Mouse (Mus musculus) adrenal gland (tissue): ENCODE data around the gene Lrmda.

ENCODE experiments used
- intact Hi-C: fragments of 180-260 bp; cut with DNase I; formaldehyde crosslinking; loops from one replicate; pipeline ENCODE4 v1.15.1; 2025

Gene Lrmda

DNA sequence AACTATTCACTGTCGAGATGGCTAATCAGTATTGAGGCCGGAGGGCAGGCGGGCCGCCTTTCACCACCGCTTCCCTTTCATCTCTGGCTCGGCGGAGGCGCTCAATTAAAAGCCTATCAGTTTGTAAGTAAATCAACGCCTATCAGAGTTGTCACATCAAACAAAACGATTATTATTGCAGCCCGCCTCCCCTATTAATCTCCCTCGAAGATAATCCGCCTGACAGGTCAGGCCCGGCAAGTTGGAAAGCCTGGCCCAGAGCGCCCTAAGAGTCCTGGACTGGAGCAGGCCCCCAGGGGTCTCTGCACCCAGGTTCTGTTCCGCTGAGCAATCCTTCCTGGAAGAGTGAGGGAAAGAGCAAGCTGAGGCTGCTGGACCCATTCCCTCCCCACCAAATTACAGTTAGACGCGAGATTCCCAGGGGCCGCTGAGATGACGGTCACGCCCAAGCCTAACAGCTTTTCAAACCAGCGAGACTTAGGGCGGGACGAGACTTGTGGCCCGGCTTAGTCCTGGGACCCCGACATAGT lies 28.2 kb upstream of the Lrmda start:
- intact Hi-C loops, result loop anchor here (5.0 kb wide), 2 partner anchors 456 to 816 kb away; no protein-coding TSS in a partner anchor

DNA sequence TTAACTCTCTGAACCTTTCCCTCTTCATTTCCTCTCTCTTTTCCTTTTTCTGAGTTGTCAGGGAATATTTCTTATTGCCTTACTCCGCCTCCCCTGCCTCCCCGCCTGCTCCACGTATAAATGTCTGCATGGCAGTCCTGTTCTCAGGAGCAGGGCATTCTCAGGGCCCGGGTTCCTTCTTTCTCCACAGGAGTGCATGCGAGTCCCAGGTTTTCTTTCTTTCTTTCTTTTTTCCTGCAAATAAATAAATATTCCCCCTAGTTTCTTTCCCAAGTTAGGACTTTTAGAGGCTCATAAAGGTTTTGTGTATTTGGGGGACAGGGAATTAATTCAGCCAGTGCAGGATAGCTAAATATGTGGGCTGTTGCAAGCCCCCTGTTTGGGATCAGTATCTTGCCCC lies 27.7 kb upstream of the Lrmda start:
- intact Hi-C loops, result loop anchor here (5.0 kb wide), 2 partner anchors 455 to 815 kb away; no protein-coding TSS in a partner anchor

DNA sequence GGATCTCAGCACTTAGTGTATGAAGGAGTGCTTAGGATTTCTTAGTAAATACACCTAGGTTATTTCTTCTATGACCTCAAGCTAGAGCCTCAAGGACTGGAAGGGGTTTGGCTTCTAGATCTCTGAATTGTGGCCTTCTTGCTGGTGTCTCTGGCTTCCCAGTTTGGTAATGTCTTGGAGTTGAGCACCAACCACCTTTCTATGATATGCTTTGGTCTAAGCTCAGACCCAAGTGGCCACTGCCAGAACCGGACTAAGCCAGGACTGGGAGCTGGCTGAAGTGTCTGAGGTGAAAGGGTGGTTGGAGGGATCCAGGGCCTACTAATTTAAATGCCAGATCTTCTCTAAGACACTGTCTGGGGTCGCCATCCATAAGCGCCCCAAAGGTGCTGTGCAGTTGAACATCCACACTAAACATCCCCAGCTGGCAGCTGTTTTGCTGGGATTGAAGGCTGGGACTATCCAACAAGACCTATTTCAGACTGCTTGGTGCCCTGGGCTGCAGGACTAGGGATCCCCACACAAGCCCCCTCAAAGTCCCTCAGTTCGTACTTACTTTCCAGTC lies 27.1 kb upstream of the Lrmda start:
- intact Hi-C loops, result loop anchor here (5.0 kb wide), 2 partner anchors 455 to 815 kb away; no protein-coding TSS in a partner anchor

DNA sequence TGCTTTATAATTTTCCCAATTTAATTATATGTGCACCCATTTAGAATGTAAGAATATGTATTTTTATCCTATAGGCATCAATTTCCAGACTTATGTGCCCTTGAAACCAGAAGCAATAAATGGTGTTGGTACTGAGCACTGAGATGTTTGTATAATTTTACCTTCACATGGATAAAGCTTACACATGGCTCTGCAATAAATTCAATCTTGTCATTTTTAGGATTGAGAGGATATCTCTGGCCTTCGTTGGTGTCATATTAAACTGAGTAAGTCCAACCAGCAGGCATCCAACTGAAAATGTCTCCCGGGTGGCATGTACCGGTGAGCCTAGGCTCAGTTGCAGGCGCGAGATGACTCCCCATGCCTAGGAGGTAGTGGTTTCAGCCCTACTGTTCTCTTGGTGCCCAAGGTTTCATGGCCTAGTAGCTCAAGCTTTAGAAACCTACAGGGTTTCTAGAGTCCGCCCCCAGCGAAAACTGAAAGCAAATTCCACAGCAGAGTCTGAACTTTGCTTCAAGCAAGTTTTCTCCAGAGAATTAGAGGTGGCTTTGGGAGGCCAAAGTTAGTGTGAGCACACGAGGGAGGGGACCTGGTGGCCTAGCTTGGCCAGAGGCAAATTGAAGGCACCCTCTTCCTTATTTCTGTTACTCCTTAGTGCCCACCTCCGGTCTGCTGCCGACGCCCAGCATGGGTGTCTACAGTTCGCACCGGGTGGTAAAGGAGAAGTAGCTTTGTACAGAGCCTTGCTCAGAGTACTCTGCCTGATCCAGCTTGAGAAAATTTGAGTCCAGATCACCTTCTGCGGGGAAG lies 26.1 kb upstream of the Lrmda start:
- intact Hi-C loops, result loop anchor here (5.0 kb wide), 2 partner anchors 454 to 814 kb away; no protein-coding TSS in a partner anchor

DNA sequence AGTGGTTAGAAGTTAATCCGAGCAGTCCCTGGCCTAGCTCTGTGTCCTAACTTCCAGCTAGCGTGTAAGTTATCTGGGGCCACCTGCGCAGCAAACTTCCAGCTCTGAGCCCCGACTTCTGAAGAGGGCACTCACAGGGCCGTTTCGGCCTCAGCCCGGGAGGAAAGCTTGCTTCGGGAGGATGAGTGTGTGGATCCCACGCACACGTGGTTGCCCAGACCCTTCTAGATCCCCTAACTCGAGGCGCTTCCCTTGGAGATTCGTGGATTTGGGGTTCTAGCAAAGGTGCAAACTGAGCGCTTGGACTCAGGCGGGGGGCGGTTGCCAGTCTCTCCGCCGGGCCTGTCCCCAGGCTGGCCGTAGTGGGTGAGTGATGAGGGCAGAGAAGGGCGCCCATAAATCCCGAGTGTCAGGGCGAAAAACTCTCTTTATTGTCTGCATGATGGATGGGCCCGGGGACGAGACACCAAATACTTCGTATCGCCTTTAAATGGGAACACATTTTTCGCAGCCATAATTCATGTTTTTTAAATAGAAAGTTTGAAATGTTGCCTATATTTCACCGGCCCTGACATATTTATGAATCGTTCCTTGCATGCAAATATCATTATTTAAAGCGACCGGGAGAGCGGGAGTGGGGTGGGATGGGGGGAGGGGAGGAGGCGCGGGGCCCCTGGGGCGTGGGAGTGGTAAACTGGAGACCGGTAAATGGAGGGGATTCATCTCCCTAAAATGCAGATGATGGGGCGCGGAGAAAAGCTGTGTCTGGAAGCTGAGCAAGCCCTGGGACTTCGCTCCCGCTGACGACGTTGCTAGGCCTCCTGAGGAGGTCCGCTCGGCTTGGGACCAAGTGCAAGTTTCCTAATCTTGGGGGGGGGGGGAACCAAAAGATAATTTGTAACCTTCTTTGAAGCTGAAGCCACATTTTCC lies 25.2 kb upstream of the Lrmda start:
- intact Hi-C loops, result loop anchor here (5.0 kb wide), 2 partner anchors 453 to 813 kb away; no protein-coding TSS in a partner anchor

DNA sequence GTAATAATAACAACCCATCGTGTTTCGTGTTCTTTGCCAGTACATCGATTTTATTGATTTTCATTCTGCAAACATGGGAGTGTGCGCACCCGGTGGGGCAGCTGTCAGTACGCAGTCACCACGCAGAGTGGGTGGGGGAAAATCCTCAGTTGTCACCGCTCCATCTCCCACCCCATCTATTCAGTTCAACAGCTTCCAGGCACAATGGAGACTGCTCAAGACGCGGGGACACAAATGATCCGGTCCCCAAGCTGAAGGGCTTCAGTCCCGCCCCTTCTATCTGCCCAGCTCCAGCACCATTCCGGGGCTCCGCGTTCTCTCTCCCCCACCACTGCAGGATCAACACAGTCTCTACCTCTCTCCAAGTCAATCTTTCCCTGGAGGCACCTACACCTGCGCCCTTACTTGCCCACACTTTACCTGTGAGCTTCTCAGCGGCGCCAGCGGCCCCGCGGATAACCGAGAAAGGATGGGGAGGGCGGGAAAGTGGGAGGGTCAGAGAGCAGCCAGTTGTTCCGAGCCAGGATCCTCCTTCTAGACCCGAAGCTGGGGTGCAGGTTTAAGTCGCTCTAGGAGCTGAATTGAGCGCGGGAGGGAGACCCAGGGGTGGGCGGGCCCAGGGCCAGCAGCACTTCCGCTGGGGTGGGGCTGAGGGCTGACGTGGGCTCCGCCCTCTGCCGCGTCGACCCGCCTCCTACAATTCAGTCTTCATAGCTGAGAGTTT lies 24.3 kb upstream of the Lrmda start:
- intact Hi-C loops, result no loop called here

DNA sequence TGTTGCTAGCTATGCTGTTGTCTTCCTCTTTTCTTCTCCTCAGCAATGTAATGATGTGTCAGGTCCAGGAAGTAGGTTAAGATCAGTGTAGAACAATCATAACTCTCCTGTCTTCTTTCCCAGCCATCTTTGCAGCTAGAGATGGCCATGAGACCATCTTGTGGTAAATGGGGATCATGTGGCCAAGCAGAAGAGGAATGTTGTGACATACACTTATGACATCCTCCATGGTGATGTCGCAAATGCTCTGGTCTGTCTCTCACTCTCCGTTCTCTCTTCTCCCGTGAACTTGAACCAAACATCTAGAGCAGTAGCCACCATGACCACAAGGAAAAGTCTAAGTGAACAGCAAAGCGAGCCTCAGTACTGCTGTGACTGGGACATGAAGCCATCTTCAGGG lies 19.9 kb upstream of the Lrmda start:
- intact Hi-C loops, result no loop called here

DNA sequence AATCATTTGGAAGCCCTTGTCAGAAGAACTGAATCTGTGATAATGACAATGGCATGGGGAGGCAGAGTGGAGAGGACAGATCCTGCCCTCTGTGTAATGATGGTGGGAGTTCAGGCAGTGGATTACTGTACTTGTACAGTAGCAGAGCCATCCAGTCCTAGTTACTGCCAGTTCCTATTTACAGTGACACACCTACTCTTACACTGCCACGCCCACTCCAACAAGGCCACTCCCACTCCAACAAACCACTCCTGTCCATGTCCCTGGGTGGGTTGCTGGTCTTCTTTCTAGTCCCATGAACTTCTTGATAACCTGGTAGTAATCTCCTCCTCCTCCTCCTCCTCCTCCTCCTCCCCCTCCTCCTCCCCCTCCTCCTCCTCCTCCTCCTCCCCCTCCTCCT lies 16.3 kb upstream of the Lrmda start:
- intact Hi-C loops, result no loop called here

DNA sequence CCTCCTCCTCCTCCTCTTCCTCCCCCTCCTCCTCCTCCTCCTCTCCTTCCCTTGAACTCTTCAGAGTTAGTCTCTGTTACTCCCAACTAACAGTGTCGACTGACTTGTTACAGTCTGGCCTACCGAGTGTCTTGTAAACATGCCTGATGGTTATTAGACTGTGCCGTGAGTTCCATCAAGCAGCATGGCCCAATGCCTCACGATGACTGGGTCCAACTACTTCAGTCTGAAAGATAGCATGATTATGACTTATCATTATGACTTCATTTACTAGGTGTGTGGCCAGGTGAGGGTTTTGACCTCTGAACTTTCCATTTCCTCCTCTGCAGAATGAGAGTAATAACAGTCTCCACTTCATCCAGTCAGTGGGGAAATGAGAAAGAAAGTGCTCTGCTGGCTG lies 15.9 kb upstream of the Lrmda start:
- intact Hi-C loops, result no loop called here

DNA sequence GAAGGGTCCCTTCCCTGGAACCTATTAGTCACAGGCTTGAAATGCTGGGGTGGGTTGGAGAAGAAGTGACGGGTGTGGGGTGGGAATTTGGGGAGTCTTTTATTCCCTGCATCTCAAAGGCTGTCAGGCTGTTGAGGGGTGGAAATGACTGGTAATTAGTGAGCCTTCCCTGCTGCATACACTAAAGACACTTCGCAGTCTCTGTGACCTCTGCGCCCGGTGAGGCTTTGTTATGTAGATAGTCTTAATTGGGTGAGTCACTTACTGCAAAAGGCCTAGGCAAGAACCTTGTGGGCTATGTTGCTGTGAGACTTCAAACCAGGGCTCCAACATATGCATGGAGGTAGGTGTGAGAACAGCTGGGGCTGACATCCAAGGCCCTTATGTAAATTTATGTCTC lies 14.6 kb upstream of the Lrmda start:
- intact Hi-C loops, result no loop called here

DNA sequence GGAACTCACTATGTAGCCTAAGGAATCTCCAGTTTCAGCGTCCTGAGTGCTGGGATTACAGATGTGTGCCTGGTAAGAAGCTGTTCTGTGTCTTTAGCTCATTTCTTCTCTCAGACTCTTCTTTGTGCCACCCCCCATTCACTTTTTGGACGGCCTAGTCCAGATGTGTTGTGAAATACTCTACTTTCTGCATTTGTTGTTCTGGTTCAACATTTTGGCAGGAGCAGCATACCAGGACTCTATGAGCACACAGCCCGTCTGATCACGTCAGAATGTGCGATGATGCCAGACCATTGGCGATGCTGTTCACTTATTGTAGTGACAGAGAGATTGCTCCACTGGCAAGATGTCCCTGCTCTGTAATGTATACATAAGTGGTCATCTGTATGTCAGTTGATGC lies 12.5 kb upstream of the Lrmda start:
- intact Hi-C loops, result no loop called here

DNA sequence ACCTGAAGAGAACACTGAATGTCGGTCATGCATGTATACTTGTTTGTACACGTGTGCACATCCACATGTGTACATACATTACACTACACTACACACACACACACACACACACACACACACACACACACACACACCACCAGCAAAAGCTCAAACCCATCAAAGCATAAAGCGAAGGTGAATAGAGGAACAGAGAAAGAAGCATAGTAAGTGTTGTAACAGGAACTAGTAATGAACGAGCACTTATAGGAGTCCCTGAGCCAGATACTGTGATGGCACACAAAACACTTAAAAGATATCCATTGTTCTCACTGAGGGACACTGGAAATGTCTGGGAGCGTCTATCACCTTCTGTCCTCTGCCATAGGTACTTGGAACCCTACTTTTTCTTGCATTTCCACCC lies 5.2 kb upstream of the Lrmda start:
- intact Hi-C loops, result no loop called here

DNA sequence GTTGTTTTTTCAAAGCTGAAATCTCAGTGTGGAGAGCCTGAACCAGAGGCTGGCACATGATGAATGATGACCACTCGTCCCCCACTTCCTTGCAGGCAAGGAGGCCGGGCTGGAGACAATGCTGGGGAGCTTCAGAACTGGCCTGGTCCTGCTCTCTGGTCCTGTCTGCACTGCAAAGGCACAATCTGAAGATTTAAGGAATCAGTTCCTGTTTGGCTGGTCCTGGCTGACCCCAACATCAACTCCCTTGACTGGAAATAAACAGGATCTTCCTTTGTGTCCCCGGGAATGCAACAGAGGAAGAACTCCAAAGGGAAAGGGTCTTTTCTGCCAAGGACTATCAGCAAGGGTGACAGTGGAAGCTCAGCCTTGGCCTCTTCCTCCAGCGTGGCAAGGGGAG lies 4.7 kb upstream of the Lrmda start:
- intact Hi-C loops, result no loop called here

DNA sequence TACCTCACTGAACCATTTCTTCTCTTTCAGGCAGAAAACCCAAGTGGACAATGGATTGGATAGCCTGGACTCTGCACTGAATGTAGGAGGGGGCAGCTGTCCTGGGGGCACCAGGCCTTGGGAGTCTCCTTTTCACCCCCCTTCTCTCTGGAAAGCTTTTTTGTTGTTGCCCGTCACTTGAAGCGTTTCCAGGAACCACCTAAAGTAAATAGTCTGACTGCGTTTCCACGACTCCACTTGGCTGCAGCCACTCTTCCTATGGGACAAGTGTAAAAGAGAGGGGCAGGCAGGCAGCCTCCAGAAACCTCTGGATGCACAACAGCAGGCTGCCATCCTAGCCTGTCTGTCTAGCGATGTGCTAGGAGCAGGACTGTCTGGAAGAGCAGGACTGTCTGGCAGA lies 2.5 kb upstream of the Lrmda start:
- intact Hi-C loops, result no loop called here

DNA sequence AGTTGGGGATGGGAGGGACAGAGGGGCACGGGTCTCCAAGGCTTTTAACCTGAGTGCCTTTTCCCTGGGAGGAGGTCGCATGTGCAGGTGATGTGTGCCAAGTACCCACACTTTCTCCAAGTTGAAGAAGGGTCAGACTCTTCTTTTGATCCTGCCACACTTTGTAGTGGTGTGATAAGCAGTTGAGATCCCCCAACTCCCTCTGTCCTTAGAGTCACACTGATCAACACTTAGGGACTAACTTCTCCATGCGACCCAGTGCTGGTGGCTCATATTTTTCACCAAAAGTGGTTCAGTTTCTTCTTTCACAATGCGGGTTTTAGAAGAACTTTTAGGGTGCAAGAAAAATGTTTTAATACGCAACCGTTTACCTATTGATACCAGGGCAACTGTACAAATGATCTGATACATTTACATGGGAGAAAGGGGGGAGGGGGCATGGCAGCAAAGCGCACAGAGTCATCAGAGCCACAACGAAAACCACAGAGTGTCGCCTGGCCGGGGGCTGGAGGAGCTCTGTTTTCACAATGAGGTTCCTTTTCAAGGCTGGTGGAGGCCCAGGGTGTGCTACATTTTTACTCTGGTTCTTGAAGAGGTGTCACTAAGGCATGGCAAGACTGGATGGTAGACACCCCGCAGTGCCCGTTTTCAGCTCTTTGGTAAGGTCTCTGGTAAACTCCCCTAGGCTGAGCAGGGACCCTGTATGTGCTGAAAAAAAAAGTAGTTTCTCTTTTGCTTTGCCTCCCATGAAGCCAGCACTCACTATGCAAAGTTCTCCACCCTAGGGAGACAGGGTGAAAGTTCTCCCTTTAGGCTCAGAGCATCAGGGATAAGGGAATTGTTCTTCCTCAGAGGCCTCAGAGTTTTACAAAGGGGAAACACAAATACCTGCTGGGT lies 685 bp downstream of the Lrmda start:
- intact Hi-C loops, result no loop called here

DNA sequence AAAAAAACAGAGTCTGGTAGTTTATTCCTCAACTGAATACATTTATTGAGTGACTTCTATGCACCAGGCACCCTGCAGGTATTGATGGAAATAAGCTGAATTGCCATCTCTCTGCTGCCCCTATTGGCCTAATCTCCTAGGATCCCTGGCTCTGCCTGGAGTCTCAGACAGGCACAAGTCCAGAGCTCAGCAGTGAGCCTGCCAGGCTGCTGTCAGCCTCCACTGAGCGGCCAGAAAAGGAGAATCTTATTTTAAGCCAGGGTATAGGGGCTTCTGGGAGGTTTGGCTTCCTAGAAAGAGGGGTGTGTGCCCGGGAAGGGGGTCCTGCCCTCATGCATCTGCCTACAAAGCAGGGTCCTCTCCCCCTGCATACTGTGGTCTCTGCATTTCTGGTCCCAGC lies 1.4 kb downstream of the Lrmda start:
- intact Hi-C loops, result no loop called here

DNA sequence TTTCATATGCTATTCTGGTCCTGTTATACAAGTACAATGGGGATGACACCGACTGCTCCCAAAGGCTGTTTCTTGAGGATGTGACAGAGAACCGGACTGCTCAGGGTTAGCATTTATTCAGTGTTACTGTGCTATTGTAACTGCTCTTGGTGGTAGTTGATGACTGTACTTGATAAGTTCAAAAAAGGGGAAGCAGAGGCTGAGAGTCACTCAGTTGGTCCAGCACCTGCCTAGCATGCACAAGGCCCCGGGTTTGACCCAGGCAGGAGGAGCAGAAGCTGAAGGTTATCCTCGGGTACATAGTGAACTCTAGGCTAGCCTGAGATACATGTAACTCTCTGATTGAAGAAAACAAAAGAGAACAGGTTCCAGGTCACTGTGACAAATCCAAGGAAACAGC lies 4.0 kb downstream of the Lrmda start:
- intact Hi-C loops, result no loop called here

DNA sequence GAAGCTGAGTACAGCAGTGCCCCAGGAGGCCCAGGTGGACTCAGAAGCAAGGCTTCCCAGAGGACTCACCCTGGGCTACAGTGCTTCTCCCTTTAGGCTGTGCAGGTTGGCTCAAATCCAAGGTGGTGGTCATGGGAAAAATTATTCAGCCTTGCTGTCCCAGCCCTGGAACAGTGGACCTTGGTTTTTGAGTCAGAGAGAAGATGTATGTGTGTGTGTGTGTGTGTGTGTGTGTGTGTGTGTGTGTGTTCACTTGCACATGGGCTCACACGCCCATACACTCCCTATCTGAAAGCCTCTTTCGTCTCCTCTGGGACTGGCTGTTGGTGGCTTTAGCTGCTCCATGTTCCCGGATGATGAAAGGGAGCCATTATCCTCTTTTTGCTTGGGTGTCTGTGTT lies 16.4 kb downstream of the Lrmda start:
- intact Hi-C loops, result no loop called here

DNA sequence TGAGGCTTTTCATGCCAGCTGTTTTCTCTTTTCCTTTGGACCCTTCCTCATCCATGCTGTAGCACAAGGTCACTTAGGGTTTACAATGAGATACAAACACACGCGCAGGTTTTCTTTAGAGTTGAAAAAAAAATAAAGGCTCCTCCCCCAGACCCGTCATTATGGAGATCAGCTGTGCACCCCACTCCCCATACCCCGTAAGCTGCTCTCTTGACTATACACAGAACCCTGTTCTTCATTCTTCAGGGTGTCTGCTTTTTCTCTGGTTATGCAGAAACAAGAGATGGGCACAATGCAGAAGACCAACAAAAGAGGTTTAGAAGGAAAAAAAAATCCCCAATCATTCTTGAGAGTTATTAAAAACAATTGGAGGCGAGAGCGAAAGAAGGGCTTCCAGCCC lies 16.8 kb downstream of the Lrmda start:
- intact Hi-C loops, result no loop called here
